Mouse (Mus musculus) granulocyte monocyte progenitor cell, adult 5-6 weeks (primary cell): ENCODE results near the gene Dnajc5g. TPM values are rescaled to one million over a fixed set of nuclear protein-coding genes. Genes with fewer than 3 reads are reported as not detected.
A peak's percentile ranks its signal among the peaks of the same experiment; 100 is the strongest.

Source experiments
- ATAC-seq: replicated peaks from 2 replicates; pipeline ENCODE4 v1.8.0; 2016; ENCODE audit warnings: mild to moderate bottlenecking, moderate TSS enrichment, inconsistent platforms; ENCODE audit not compliant: poor library complexity, severe bottlenecking
- total RNA-seq, 2 experiments: library from RNA; stranded (forward) in 1 of 2; stranded (reverse) in 1 of 2; fragments of 200-712, 200-1000 nt in 1 of 2; fragments of >200 nt in 1 of 2; fragmentation: Nextera tagmentation in 1 of 2; gene quantifications; 2 replicates each; pipeline ENCODE4 v1.2.3; 2014 to 2017

Dnajc5g gene
- not detected in 2 replicates for total RNA-seq (2014; fragmentation: Nextera tagmentation)
- total RNA-seq (2017): not detected in 2 replicates

DNA sequence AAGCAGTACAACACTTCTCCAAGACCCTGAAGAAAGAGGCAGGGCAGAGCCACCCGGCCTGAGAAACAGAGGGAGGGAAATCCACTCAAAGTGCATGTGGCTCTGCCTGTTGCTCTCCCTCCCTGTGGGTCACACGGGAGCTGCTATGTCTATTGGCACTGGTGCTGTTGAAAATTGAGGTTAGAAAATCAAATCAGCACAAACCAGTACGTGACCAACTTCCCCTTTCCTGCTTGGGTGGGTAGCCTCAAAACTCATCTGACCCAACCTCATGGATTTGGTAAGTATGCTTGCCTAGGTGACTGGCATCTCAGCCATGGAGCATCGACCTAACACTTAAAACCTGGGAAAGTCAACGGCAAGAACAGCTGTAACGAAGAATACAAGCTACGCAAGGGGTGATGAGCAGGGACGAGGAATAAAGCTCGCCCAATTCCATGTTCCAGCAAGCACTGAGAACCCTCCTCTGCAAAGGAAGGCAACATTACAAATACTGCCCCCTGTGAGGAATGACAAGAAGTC is at the start of gene Dnajc5g:
Gene Dnajc5g (plus strand): TSS at position 472 of the 522 bp plus-strand sequence.
- ATAC-seq: peak; percentile 55

- no peak for ATAC-seq
Measured at GRCm38 (mm10) chr5:31069810-31070209, 36.3 kb upstream of the Dnajc5g start.

DNA sequence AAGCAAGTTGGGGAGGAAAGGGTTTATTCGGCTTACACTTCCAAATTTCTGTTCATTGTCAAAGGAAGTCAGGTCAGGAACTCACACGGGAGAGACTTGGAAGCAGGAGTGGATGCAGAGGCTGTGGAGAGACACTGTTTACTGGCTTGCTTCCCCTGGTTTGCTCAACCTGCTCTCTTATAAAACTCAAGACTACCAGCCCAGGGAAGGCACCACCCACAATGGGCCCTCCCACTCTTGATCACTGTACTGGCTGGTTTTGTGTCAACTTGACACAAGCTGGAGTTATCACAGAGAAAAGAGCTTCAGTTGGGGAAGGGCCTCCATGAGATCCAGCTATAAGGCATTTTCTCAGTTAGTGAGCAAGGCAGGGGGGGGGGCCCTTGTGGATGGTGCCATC is 35.0 kb upstream of the Dnajc5g start:
- no peak for ATAC-seq

DNA sequence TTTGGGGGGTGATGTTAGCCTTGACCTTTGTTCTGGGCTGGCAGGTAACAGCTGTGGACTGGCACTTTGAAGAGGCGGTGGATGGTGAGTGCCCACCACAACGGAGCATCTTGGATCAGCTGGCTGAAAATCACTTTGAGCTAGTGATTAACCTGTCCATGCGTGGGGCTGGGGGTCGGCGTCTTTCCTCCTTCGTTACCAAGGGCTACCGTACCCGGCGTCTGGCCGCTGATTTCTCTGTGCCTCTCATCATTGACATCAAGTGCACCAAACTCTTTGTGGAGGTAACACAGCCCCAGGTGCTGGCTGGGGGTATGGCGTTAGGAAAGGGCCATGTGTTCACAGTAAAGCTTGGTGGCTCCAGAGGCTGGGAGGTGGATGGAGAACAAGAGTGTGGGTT is 34.3 kb upstream of the Dnajc5g start:
- ATAC-seq: no peak

DNA sequence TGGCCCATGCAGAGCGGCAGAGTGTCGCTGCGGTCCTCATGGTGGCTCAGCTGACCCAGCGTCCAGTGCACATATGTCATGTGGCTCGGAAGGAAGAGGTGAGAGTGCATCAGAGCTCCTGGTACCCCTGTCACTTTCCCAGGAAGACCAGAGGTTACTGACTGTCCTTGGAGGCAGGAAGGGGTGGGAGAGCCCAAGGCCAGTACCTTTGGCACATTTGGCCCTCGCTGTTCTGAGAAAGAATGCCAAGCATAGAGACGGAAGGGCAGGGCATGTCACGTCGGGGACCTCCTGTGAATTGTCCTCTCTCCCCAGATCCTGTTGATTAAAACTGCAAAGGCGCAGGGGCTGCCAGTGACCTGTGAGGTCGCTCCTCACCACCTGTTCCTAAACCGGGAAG is 32.9 kb upstream of the Dnajc5g start:
- no peak for ATAC-seq

- ATAC-seq: no peak
Measured at GRCm38 (mm10) chr5:31076346-31076745, 29.7 kb upstream of the Dnajc5g start.

DNA sequence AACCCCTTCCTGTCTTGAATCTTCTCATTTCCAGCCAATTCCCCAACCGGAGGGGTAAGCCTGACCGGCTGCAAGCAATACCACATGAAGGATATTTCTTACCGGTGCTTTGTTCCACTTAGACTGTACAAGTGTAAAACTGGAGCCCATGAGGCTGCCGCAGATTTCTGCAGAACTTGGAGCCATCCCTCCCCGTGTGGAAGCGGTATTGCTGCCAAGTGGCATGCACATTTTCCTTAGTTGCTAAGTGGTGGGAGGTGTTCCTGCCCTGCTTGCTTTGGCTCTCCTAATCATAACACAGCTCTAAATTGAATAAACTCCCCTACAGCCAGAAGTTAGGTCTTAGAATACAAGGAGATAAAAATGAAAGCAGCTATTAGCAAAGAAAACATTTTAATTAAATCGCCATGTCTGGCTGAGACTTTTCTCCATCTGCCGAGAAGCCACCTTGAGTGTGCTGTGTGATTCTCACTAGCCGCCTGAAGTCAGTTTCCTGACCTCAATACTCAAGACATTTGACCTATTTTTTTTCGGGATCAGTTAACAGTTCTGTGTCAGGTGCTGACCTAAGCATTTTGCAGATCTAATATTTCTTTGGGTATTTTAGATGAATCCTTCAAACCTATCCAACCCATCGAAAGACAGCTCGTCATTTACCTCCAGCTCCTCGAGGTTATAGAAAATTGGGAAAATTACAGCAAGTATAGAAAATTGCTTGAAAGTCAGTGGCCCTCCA is 25.9 kb upstream of the Dnajc5g start:
- ATAC-seq: no peak

DNA sequence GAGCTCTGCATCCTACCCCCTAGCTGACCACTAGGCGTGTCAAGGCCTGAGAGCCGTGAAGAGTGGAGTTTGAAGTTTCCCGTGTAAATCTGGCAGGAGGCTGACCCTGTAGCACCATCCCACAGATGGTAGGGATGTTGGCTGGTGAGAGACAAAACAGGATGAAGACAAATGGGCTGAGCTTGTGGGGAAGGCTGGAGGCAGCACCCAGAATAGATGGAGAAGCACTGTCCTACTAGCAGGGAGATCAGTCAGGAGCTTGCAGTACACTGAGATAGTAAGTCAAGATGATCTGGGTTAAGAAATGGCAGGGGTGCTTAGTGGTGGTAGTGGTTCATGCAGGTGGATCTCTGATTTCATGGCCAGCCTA is 25.3 kb upstream of the Dnajc5g start:
- no peak for ATAC-seq

DNA sequence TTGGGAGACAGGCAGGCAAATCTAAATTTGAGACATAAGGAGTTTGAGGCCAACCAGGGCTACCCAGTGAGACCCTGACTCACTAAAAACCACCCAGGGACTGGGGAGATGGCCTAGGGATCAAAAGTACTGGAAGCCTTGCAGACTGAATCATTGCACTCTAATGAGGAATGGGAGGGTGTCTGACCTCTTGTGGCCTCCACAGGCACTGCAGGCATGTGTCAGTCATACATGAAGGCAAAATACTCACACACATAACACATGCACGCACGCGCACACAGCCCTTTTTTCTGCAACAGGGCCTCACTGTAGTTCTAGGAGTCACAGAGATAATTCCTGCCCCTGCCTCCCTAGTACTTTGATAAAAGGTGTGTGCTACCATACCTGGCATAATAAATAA is 24.7 kb upstream of the Dnajc5g start:
- ATAC-seq: peak; percentile 77

- peak; percentile 78 for ATAC-seq
Measured at GRCm38 (mm10) chr5:31082355-31082754, 23.7 kb upstream of the Dnajc5g start.

DNA sequence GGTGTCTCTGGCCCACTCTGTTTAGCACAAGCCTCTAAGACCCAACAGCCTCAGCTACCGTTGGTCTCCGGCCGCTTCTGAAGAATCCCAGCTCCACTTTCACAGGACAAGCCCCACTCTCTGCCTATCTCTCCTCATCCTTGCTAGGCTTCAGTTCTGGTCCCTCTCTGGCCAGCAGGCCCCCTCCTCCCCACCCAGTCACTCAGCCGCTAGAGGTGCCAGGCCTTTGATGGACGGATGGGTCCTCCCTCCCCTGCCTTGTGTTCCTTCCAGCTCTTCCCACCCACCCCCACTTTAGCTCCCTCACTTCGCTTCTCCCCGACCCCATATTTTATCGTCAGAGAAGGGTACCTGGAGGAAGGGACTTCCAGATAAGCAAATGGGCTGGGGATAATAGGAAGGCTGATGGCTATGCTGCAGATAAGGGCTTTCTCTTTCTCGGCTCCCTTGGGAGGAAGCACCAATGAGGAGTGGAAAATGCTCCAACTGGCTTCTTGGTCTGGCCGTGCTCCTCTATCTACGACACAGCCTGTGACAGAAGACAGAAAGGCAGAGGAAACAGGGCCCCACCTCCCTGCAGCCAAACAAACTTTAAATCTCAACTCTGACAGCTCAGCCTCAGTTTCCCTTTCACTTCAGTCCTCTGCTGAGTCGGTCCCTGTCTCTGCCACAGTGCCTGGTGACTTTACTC is 23.0 kb upstream of the Dnajc5g start:
- ATAC-seq: no peak

DNA sequence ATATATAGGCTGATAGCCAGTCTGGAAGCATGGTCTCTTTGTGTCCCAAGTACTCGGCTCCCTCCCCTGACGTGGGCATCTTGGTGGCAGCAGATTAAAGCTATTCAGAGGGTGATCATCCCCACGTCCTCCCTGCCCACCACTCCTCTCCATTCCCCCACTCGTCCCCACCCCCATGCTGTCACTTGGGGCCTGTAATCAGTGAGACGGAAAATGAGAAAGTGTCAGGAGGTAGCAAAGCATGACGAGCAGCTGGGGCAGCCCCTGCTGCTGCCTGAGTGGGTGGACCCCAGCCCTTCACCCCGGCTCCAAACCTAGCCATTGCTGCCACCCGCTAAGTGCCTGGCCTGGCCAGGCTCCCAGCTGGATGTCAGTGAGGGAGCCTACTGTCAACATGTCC is 22.1 kb upstream of the Dnajc5g start:
- ATAC-seq: no peak

GRCm38 (mm10) chr5:31086606-31087005 is 19.5 kb upstream of the Dnajc5g start:
- no peak for ATAC-seq

DNA sequence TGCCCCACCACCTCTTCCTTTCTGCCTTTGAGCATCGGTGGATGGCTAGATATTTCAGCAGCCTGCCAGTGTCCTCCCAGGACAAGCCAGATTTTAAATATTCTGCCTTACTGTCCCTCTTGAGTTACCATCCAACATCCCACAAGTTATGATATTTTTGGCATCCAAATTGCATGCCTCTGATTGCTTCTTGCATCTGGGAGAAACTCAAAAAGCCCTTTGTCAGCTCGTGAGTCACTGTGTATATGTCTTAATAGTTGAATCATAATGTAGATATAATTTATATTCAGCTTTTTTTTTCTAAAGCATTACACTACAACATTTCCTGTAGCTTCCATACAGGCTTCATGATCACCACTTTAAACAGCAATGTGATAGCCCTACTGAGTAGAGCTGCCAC is 19.0 kb upstream of the Dnajc5g start:
- ATAC-seq: no peak

DNA sequence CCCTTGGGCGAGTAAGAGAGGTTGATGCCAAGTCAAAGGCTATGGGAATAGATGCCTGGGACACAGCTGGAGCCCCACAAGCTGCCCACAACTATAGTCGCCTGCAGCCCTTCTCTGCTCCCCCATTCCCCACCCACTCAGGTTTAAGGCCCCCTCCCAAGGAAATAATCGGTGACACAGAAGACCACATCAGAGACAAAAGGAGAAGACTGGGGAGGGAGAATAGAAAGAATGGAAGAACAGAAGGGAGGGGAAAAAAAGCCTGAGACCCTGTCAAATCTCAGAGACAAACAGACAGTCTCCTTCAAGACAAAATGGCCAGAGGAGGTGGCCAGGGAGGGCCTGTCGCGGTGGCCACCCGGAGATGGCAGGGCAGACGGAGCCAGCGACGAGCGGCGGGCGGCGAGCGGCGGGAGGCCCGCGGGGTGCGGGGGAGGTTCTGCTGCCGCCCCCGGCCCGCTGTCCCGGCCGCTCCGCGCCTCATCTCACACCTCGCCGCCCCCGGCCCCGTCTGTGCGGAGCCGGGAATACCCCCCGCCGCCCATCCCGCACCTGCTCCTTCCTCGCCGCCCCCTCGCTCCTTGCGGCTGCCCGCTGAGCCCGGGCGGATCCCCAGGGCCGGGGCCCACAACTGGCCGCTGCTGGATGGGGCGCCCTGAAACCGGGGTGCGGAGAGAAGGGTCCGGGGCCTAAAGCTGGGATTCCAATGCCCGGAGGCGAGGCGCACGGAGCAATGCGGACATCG is 13.7 kb upstream of the Dnajc5g start:
- ATAC-seq: no peak

DNA sequence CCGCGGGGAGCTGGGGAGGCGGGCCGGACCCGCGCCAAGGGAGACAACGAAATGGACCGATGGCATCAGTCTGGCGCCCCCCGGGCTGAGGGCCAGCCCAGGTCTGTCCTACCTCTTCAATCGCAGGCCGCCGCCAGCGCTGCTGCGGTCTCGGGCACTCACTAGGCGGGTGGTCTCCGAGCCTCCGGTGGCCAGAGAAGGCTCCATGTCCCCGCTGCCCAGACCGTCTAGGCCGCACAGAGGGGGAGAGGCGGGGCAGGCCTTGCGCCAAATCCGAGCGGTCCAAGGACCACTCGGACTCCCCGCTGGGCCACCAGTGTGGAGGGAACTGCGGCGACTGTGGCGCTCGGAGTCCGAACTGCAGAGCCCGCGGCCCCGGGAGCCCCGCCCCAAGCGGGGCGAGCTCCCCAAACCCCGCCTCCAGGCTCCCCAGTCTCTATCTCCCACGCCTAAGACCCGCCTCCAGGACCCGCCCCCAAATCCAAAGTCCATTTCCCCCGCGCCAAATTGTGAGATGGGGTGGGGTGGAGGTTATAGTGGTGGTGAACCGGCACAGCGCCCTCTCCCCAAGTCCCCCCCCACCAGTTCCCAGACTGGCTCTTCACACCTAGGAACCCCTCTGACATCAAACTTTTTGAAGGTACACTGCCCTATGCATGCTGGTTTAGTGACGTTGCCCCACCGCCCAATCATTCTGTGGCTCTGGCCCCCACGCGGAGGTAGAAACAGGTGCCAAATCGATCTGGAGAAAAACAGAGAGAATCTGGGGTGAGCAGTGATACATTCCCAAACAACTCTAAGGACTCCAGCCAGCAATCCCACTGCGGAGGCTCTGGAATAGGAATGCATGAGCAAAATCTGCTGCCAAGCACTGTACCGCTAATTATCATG is 12.7 kb upstream of the Dnajc5g start:
- peak; percentile 21 for ATAC-seq

DNA sequence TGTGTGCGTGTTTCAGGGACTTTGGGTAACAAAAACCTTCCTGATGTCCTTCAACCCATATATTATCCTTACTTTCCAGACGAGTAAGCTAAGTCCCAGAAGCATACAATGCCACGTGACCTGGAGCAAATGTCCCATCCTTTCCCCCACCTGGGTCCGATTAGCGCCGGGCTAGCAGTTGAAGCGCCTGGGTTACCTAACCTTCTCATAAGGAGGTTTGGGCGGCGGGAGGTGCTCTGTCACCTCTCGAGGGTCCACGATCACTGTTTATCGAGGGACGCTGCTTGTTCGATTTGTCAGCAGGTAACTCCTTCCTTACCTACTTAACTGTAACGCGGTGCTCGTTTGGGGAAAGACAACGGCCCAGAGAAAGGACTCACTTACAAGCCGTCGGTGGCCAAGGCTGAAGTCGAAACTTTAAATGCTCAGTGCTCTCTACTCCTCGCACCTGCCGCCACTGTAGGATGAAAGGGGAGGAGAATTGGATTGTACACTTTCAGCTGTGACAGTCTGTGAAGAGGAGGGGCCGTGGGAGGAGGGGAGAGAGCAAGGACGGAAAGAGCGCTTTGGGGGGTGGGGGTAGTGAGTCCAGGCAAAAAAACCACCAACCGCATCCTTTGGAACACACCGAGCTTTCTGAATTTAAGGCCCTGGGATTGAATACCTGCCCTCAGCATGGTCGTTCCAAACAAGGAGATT is 11.8 kb upstream of the Dnajc5g start:
- ATAC-seq: no peak

DNA sequence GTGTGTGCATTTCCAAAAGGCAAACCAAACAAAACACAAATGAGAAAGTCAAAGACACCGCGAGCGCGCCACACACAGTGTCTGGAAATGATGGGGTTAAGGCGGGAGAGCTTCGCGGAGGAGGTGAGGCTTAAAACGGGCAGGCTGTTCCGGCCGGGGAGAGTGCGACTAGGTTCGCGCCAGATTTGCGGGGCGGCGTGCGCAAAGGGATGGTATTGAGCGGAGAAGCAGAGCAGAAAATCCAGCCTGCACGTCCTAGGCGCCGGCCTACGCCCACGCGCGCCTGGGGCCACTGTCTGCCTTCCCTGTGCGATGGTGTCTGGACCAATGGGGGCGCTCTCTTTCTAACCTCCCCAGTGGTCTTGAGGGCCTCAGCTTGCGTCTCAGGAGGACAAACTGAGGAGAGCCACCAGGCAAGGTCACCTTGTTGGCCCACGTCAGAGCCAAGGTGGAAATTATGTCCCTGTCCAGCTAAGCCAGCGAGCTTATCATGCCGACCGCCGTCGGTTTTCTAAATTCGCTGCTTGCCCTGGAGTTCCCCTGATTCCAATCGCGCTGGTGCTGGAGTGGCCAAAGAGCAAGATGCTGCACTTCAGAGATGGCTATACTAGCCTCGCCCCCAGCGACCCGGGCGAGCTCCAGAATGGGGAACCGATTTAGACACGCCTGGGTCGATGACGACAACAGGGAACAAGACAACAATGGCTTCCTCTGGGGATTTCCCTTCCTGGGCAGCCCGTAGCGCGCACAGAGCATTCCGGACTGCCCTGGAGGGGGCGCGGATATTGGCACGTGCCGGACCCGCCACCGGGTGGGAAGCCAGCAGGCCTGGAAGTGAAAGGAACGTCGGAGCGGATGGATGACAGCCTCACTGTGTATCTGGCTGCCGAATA is 11.0 kb upstream of the Dnajc5g start:
- ATAC-seq: peak; percentile 95
